Mouse (Mus musculus) midbrain, embryonic 14.5 days (tissue): ENCODE results near the gene Raver2. TPM values are rescaled to one million over a fixed set of nuclear protein-coding genes. Genes with fewer than 3 reads are reported as not detected.

Experiments used
- ATAC-seq: fragments of 200-750 bp; cut with Nextera tagmentation; 2 replicates; pipeline ENCODE4 v1.8.0; 2017; ENCODE audit warnings: moderate number of reproducible peaks, moderate library complexity; ENCODE audit not compliant: low FRiP score, low TSS enrichment
- DNase-seq: peaks from one replicate; pipeline ENCODE4 v3.0.0-alpha.2; 2015
- H3K27ac ChIP-seq: fragments of 300-500 bp; sonication (generic); replicated peaks from 2 replicates; pipeline ENCODE4 v1.5.1; 2014; ENCODE audit warnings: mild to moderate bottlenecking, low read depth, low read length, moderate library complexity
- H3K27me3 ChIP-seq: fragments of 300-500 bp; sonication (generic); 2 replicates; pipeline ENCODE4 v1.6.1; 2014; ENCODE audit warnings: low read length, control low read depth, mixed read lengths; ENCODE audit not compliant: control insufficient read depth, insufficient read depth
- H3K36me3 ChIP-seq: fragments of 300-500 bp; sonication (generic); 2 replicates; pipeline ENCODE4 v1.6.1; 2014; ENCODE audit warnings: low read length, control low read depth; ENCODE audit not compliant: control insufficient read depth, insufficient read depth
- H3K4me1 ChIP-seq: fragments of 300-500 bp; sonication (generic); 2 replicates; pipeline ENCODE4 v1.6.1; 2014; ENCODE audit warnings: mild to moderate bottlenecking, antibody characterized with exemption, low read length, control low read depth; ENCODE audit not compliant: control insufficient read depth, insufficient read depth
- H3K4me2 ChIP-seq: fragments of 300-500 bp; sonication (generic); 2 replicates; pipeline ENCODE4 v1.6.1; 2014; ENCODE audit warnings: mild to moderate bottlenecking, low read length, moderate library complexity
- H3K4me3 ChIP-seq: fragments of 300-500 bp; sonication (generic); replicated peaks from 2 replicates; pipeline ENCODE4 v1.5.1; 2014; ENCODE audit warnings: low read depth, low read length
- H3K9ac ChIP-seq: fragments of 300-500 bp; sonication (generic); replicated peaks from 2 replicates; pipeline ENCODE4 v1.6.1; 2014; ENCODE audit warnings: mild to moderate bottlenecking, low read length, moderate library complexity
- H3K9me3 ChIP-seq: fragments of 300-500 bp; sonication (generic); 2 replicates; pipeline ENCODE4 v1.6.1; 2016; ENCODE audit warnings: low read length, control low read depth, mixed read lengths; ENCODE audit not compliant: control insufficient read depth
- WGBS: fragments of 180-500 bp; shearing (Covaris S2); extraction: QIAGEN DNeasy Blood & Tissue Kit; methylation state at CpG from one replicate; pipeline ENCODE4 v1.1.7; 2014; 5-methylcytosine and 5-hydroxymethylcytosine counted together
- polyA plus RNA-seq: library from polyadenylated mRNA; unstranded; fragments of >200 nt; fragmentation: Nextera tagmentation; extraction: Ambion mirVana; gene quantifications from 2 replicates; pipeline ENCODE4 v1.2.1, GENCODE M21; 2014

The Raver2 gene
- 4.8 and 5.8 TPM in 2 replicates for polyA plus RNA-seq

GRCm38 (mm10) chr4:101068786-101069153 is at the start of gene Raver2:
Gene Raver2, plus strand, starts transcription at chr4:101068983.
- 0 out of 2 replicates have a peak, but pooled peaks cover 5% of the 10 kb centered on the region for H3K4me1 ChIP-seq
- no peak within 1 kb of the TSS; the same call in 1 of the 2 replicates for H3K27ac ChIP-seq
- peak within 1 kb of the TSS; percentile 80 for H3K9ac ChIP-seq
- peak; percentile 80 for ATAC-seq
- H3K9me3 ChIP-seq: no peaks in the 10 kb centered on the region
- H3K36me3 ChIP-seq: no peaks in the 10 kb centered on the region
- DNase-seq: peak; percentile 81
- peak within 1 kb of the TSS; percentile 91 for H3K4me2 ChIP-seq
- H3K27me3 ChIP-seq: no peaks in the 10 kb centered on the region
- peak within 1 kb of the TSS; percentile 74 for H3K4me3 ChIP-seq
- 1% methylated on average over 51 of the region's 54 CpGs for WGBS

DNA sequence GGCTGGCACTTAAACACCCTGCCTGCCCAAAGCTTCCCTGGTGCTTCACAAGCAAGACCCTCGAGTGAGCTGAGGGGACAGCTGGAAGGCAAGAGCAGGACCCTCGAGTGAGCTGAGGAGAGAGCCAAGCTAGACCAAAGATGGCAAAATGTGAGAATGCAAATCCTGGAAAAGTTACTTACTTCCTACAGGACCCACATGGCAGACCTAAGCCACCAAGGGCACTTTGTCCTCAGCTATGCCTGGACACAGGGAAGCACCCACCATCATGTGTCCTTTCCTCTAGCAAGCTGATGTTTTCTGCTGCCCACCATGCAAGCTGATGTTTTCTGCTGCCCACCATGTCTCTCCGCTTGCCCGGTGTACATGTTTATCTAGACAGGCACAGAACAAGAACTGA is 48.2 kb upstream of the Raver2 start, which contains the start of gene Gm10577:
Gene Gm10577 (minus strand): TSS at position 101 of the 400 bp plus-strand sequence.
- Histone ChIP-seq H3K4me2 (no peak within 1 kb of the TSS), H3K9me3 (peaks cover 7% of the 10 kb centered on the region; the same call in 1 of the 2 replicates), H3K9ac (no peak within 1 kb of the TSS), H3K4me1 (no peaks in the 10 kb centered on the region), H3K4me3 (no peak within 1 kb of the TSS), H3K27ac (no peak within 1 kb of the TSS), H3K36me3 (no peaks in the 10 kb centered on the region), H3K27me3 (no peaks in the 10 kb centered on the region)
- 80% methylated on average over 4 of the region's 4 CpGs for WGBS
- ATAC-seq (no peak), DNase-seq (no peak)

GRCm38 (mm10) chr4:101026566-101026965 is 42.2 kb upstream of the Raver2 start:
- Histone ChIP-seq H3K27ac (no peak overlapping the region), H3K9ac (no peak overlapping the region), H3K27me3 (no peaks in the 10 kb centered on the region), H3K36me3 (no peaks in the 10 kb centered on the region), H3K4me3 (no peak overlapping the region), H3K4me1 (peaks cover 5% of the 10 kb centered on the region; the same call in 1 of the 2 replicates), H3K9me3 (peaks cover 7% of the 10 kb centered on the region; the same call in 1 of the 2 replicates), H3K4me2 (no peak overlapping the region)
- no peak for DNase-seq
- no peak for ATAC-seq
- 76% methylated on average over 5 of the region's 5 CpGs for WGBS

GRCm38 (mm10) chr4:101026995-101027394 is 41.8 kb upstream of the Raver2 start:
- Histone ChIP-seq H3K9me3 (peaks cover 7% of the 10 kb centered on the region; the same call in 1 of the 2 replicates), H3K36me3 (no peaks in the 10 kb centered on the region), H3K4me1 (peaks cover 5% of the 10 kb centered on the region; the same call in 1 of the 2 replicates), H3K4me3 (no peak overlapping the region), H3K27me3 (no peaks in the 10 kb centered on the region), H3K27ac (no peak overlapping the region), H3K4me2 (no peak overlapping the region), H3K9ac (no peak overlapping the region)
- ATAC-seq (no peak), DNase-seq (peak; percentile 3)
- 77% methylated on average over 2 of the region's 2 CpGs for WGBS

DNA sequence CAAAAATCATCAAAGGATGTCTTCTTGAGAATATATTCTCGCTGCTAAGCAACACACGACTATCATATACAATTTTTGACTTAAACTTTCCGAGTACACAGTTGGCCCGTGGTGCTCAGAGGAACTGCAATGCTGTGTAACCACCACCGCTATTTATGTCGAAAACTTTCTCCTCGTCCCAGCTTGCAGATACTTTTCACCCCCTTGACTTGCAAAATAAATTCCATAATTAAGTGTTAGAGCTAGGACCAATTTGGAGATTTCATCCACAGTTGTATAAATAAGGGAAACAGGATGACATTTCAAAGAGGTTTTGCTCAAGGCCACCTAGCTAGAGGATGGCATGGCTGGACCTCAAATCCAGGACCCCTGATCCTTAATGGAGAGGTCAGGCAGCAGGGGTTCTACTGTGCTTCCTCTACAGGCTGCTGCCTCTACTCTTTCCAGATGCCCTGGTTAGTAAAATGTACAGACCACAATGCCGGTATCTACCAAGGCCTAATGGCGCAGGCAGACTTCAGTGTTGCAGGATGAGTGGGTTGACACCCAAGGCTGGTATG is 40.9 kb upstream of the Raver2 start:
- DNase-seq (no peak), ATAC-seq (no peak)
- Histone ChIP-seq H3K9me3 (peaks cover 5% of the 10 kb centered on the region; the same call in 1 of the 2 replicates), H3K27ac (no peak overlapping the region), H3K4me3 (no peak overlapping the region), H3K9ac (no peak overlapping the region), H3K36me3 (no peaks in the 10 kb centered on the region), H3K4me2 (no peak overlapping the region), H3K4me1 (peaks cover 5% of the 10 kb centered on the region; the same call in 1 of the 2 replicates), H3K27me3 (no peaks in the 10 kb centered on the region)
- WGBS: 96% methylated on average over 9 of the region's 9 CpGs

DNA sequence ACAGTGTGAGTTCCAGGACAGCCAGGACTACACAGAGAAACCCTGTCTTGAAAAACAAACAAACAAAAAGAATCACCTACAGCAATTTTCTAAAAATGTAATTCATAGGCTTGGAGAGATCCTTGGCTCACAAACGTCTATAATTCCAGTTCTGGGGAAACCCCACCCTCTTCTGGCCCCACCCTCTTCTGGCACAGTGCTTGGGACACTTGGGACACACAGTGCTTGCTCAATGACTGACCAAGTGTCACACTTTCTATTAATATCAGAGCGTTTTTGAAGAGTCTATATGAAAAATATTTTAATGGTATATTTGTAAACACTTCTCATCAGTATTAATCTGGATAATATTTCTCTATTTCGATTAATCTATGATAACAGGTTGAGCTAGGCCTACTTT is 35.7 kb upstream of the Raver2 start:
- no peaks in the 10 kb centered on the region for H3K36me3 ChIP-seq
- 80% methylated on average over 3 of the region's 3 CpGs for WGBS

GRCm38 (mm10) chr4:101035131-101035530 is 33.7 kb upstream of the Raver2 start:
- H3K4me2 ChIP-seq: no peak overlapping the region
- no peak overlapping the region for H3K4me3 ChIP-seq
- no peak overlapping the region for H3K27ac ChIP-seq
- no peaks in the 10 kb centered on the region for H3K9me3 ChIP-seq
- 85% methylated on average over 5 of the region's 5 CpGs for WGBS
- no peaks in the 10 kb centered on the region for H3K4me1 ChIP-seq
- no peaks in the 10 kb centered on the region for H3K27me3 ChIP-seq
- ATAC-seq (no peak), DNase-seq (peak; percentile 3)
- H3K36me3 ChIP-seq: no peaks in the 10 kb centered on the region
- H3K9ac ChIP-seq: no peak overlapping the region

More for the DNA sequence above, 35.7 kb upstream of the Raver2 start:
- Histone ChIP-seq H3K27ac (no peak overlapping the region), H3K9ac (no peak overlapping the region), H3K27me3 (no peaks in the 10 kb centered on the region), H3K4me1 (no peaks in the 10 kb centered on the region), H3K4me3 (no peak overlapping the region), H3K9me3 (no peaks in the 10 kb centered on the region), H3K4me2 (no peak overlapping the region)
- DNase-seq (no peak), ATAC-seq (no peak)

GRCm38 (mm10) chr4:101037156-101037555 is 31.6 kb upstream of the Raver2 start:
- H3K36me3 ChIP-seq: no peaks in the 10 kb centered on the region
- H3K4me2 ChIP-seq: no peak overlapping the region
- H3K27ac ChIP-seq: no peak overlapping the region
- H3K9ac ChIP-seq: no peak overlapping the region
- H3K9me3 ChIP-seq: no peaks in the 10 kb centered on the region
- ATAC-seq: no peak
- H3K27me3 ChIP-seq: no peaks in the 10 kb centered on the region
- WGBS: 53% methylated on average over 7 of the region's 7 CpGs
- H3K4me1 ChIP-seq: no peaks in the 10 kb centered on the region
- DNase-seq: no peak
- no peak overlapping the region for H3K4me3 ChIP-seq

DNA sequence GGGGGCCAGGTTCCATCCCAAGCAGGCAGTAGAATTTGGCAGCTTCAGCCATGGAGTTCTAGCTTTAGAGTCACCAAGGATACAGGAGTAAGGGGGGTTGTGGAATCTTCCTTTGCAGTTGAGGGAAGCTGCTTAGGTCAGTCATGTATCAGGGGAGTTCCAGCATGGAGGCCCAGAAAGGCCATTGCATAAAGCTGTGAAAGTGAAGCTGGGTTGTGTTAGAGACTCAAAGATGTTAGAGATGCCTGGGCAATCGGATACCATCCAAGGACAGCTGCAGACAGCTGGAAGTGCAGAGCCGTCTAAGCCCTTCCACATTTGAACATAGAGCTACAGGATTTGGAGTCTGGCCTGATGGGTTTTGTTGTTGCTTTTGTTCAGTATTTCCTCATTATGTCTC is 25.1 kb upstream of the Raver2 start:
- Histone ChIP-seq H3K4me2 (no peak overlapping the region), H3K4me1 (no peaks in the 10 kb centered on the region), H3K9ac (no peak overlapping the region), H3K9me3 (no peaks in the 10 kb centered on the region), H3K27me3 (no peaks in the 10 kb centered on the region), H3K36me3 (no peaks in the 10 kb centered on the region), H3K4me3 (no peak overlapping the region), H3K27ac (no peak overlapping the region)
- no peak for ATAC-seq
- 93% methylated on average over 2 of the region's 2 CpGs for WGBS
- no peak for DNase-seq
